Mouse (Mus musculus): ENCODE measurements around the gene Fuca2. TPM values are rescaled to one million over a fixed set of nuclear protein-coding genes. Genes with fewer than 3 reads are reported as not detected.

The Fuca2 gene
- polyA plus RNA-seq, 1 experiment from 2014 or later = 24.9 TPM

Other genes with a start within 250 kb of the Fuca2 start
- gene Phactr2, start 25.1 kb upstream of the Fuca2 start, polyA plus RNA-seq (2014; fragmentation: Nextera tagmentation; extraction: Ambion mirVana) = 18.8 and 19.8 TPM in 2 replicates
- 3.0 and 4.0 TPM in 2 replicates for gene Adat2, start 53.4 kb downstream of the Fuca2 start, polyA plus RNA-seq (2014; fragmentation: Nextera tagmentation; extraction: Ambion mirVana)
- gene Pex3, start 53.6 kb downstream of the Fuca2 start, polyA plus RNA-seq (2014; fragmentation: Nextera tagmentation; extraction: Ambion mirVana) = 30.0 and 30.9 TPM in 2 replicates